Mouse (Mus musculus) limb, embryonic 11.5 days (tissue): ENCODE data around the gene Otud7a. TPM values are rescaled to one million over a fixed set of nuclear protein-coding genes. Genes with fewer than 3 reads are reported as not detected.

Source experiments
- ATAC-seq: fragments of 200-750 bp; cut with Nextera tagmentation; 2 replicates; pipeline ENCODE4 v1.8.0; 2017; ENCODE audit warnings: low read depth; ENCODE audit not compliant: insufficient number of reproducible peaks, low FRiP score, low TSS enrichment
- DNase-seq: peaks from one replicate; pipeline ENCODE4 v3.0.0-alpha.2; 2015; ENCODE audit warnings: low spot score
- H3K27ac ChIP-seq: fragments of 300-500 bp; sonication (generic); replicated peaks from 2 replicates; pipeline ENCODE4 v1.5.1; 2014; ENCODE audit warnings: low read depth, mild to moderate bottlenecking, low read length
- H3K27me3 ChIP-seq: fragments of 300-500 bp; sonication (generic); 2 replicates; pipeline ENCODE4 v1.6.1; 2014; ENCODE audit warnings: mild to moderate bottlenecking, low read length, mixed read lengths; ENCODE audit not compliant: control insufficient read depth, insufficient read depth
- H3K36me3 ChIP-seq: fragments of 300-500 bp; sonication (generic); 2 replicates; pipeline ENCODE4 v1.6.1; 2014; ENCODE audit warnings: mild to moderate bottlenecking, low read length, moderate library complexity, mixed read lengths; ENCODE audit not compliant: control insufficient read depth, insufficient read depth
- H3K4me1 ChIP-seq: fragments of 300-500 bp; sonication (generic); 2 replicates; pipeline ENCODE4 v1.6.1; 2014; ENCODE audit warnings: low read length, mixed read lengths; ENCODE audit not compliant: control insufficient read depth, insufficient read depth
- H3K4me2 ChIP-seq: fragments of 300-500 bp; sonication (generic); 2 replicates; pipeline ENCODE4 v1.6.1; 2014; ENCODE audit warnings: low read depth, mild to moderate bottlenecking, moderate library complexity; ENCODE audit not compliant: severe bottlenecking
- H3K4me3 ChIP-seq: fragments of 300-500 bp; sonication (generic); 2 replicates; pipeline ENCODE4 v1.5.1; 2014; ENCODE audit warnings: low read depth, low read length
- H3K9ac ChIP-seq: fragments of 300-500 bp; sonication (generic); 2 replicates; pipeline ENCODE4 v1.6.1; 2014; ENCODE audit warnings: mild to moderate bottlenecking, low read length
- H3K9me3 ChIP-seq: fragments of 300-500 bp; sonication (generic); 2 replicates; pipeline ENCODE4 v1.6.1; 2016; ENCODE audit warnings: low read length; ENCODE audit not compliant: control insufficient read depth
- WGBS: fragments of 180-500 bp; shearing (Covaris S2); extraction: QIAGEN DNeasy Blood & Tissue Kit; methylation state at CpG from one replicate; pipeline ENCODE4 v1.1.7; 2014; 5-methylcytosine and 5-hydroxymethylcytosine counted together
- polyA plus RNA-seq: library from polyadenylated mRNA; unstranded; fragments of >200 nt; fragmentation: Nextera tagmentation; extraction: Ambion mirVana; gene quantifications from 2 replicates; pipeline ENCODE4 v1.2.1, GENCODE M21; 2014

The Otud7a gene
- polyA plus RNA-seq, 1 experiment from 2014 or later: 0.25 TPM

- Histone ChIP-seq H3K27ac (no peak overlapping the region), H3K9ac (no peak overlapping the region), H3K9me3 (no peaks in the 10 kb centered on the region), H3K27me3 (peaks cover 74% of the 10 kb centered on the region), H3K4me1 (peaks cover 4% of the 10 kb centered on the region; the same call in 1 of the 2 replicates), H3K4me2 (peak overlapping the region; percentile 61), H3K4me3 (peak overlapping the region; percentile 30; the same call in 1 of the 2 replicates), H3K36me3 (no peaks in the 10 kb centered on the region)
- ATAC-seq: 0 out of 2 replicates have a peak, but pooled peaks have one; percentile 2
- under 1% methylated on average over 52 of the region's 85 CpGs for WGBS
- peak; percentile 50 for DNase-seq
Observed at GRCm38 (mm10) chr7:63757678-63758239, 313.2 kb downstream of the Otud7a start.

GRCm38 (mm10) chr7:63758240-63758826 is 313.8 kb downstream of the Otud7a start:
- peak overlapping the region; percentile 61 for H3K4me2 ChIP-seq
- H3K36me3 ChIP-seq: no peaks in the 10 kb centered on the region
- WGBS: under 1% methylated on average over 81 of the region's 97 CpGs
- H3K9ac ChIP-seq: no peak overlapping the region
- no peak overlapping the region for H3K27ac ChIP-seq
- DNase-seq (peak; percentile 44), ATAC-seq (0 out of 2 replicates have a peak, but pooled peaks have one; percentile 18)
- H3K4me1 ChIP-seq: peaks cover 4% of the 10 kb centered on the region; the same call in 1 of the 2 replicates
- H3K27me3 ChIP-seq: peaks cover 74% of the 10 kb centered on the region
- H3K9me3 ChIP-seq: no peaks in the 10 kb centered on the region
- H3K4me3 ChIP-seq: peak overlapping the region; percentile 30

- Histone ChIP-seq H3K36me3 (no peaks in the 10 kb centered on the region), H3K27me3 (peaks cover 65% of the 10 kb centered on the region), H3K4me1 (peaks cover 4% of the 10 kb centered on the region; the same call in 1 of the 2 replicates), H3K9ac (no peak overlapping the region), H3K27ac (no peak overlapping the region), H3K4me3 (no peak overlapping the region), H3K9me3 (no peaks in the 10 kb centered on the region), H3K4me2 (no peak overlapping the region)
- no peak for DNase-seq
- ATAC-seq: no peak
- 29% methylated on average over 5 of the region's 5 CpGs for WGBS
Observed at GRCm38 (mm10) chr7:63759606-63760005, 315.1 kb downstream of the Otud7a start.

GRCm38 (mm10) chr7:63762529-63762928 is 318.0 kb downstream of the Otud7a start:
- H3K9ac ChIP-seq: no peak overlapping the region
- H3K9me3 ChIP-seq: no peaks in the 10 kb centered on the region
- DNase-seq: no peak
- no peak overlapping the region for H3K4me2 ChIP-seq
- H3K4me3 ChIP-seq: no peak overlapping the region
- H3K36me3 ChIP-seq: no peaks in the 10 kb centered on the region
- peaks cover 4% of the 10 kb centered on the region; the same call in 1 of the 2 replicates for H3K4me1 ChIP-seq
- H3K27ac ChIP-seq: no peak overlapping the region
- H3K27me3 ChIP-seq: peaks cover 36% of the 10 kb centered on the region
- WGBS: 79% methylated on average over 3 of the region's 3 CpGs
- no peak for ATAC-seq

GRCm38 (mm10) chr7:63768398-63769029 is 324.0 kb downstream of the Otud7a start:
- H3K36me3 ChIP-seq: no peaks in the 10 kb centered on the region
- H3K4me1 ChIP-seq: no peaks in the 10 kb centered on the region
- H3K9ac ChIP-seq: no peak overlapping the region
- H3K27me3 ChIP-seq: no peaks in the 10 kb centered on the region
- no peak overlapping the region for H3K4me3 ChIP-seq
- H3K4me2 ChIP-seq: no peak overlapping the region
- no peak for ATAC-seq
- no peak for DNase-seq
- WGBS: 79% methylated on average over 5 of the region's 5 CpGs
- H3K9me3 ChIP-seq: no peaks in the 10 kb centered on the region
- H3K27ac ChIP-seq: no peak overlapping the region

GRCm38 (mm10) chr7:63773268-63773667 is 328.7 kb downstream of the Otud7a start:
- 90% methylated on average over 1 of the region's 1 CpGs for WGBS
- H3K4me3 ChIP-seq: no peak overlapping the region
- H3K36me3 ChIP-seq: no peaks in the 10 kb centered on the region
- no peak overlapping the region for H3K4me2 ChIP-seq
- DNase-seq (no peak), ATAC-seq (no peak)
- no peaks in the 10 kb centered on the region for H3K27me3 ChIP-seq
- H3K27ac ChIP-seq: no peak overlapping the region
- no peaks in the 10 kb centered on the region for H3K9me3 ChIP-seq
- H3K9ac ChIP-seq: no peak overlapping the region
- H3K4me1 ChIP-seq: no peaks in the 10 kb centered on the region

GRCm38 (mm10) chr7:63774291-63774690 is 329.7 kb downstream of the Otud7a start:
- Histone ChIP-seq H3K4me3 (no peak overlapping the region), H3K9me3 (no peaks in the 10 kb centered on the region), H3K27me3 (no peaks in the 10 kb centered on the region), H3K36me3 (no peaks in the 10 kb centered on the region), H3K4me1 (no peaks in the 10 kb centered on the region), H3K9ac (no peak overlapping the region), H3K4me2 (no peak overlapping the region), H3K27ac (no peak overlapping the region)
- ATAC-seq (no peak), DNase-seq (no peak)
- WGBS: 81% methylated on average over 1 of the region's 1 CpGs

- H3K4me1 ChIP-seq: no peaks in the 10 kb centered on the region
- no peak for ATAC-seq
- no peak for DNase-seq
- no peaks in the 10 kb centered on the region for H3K9me3 ChIP-seq
- H3K36me3 ChIP-seq: no peaks in the 10 kb centered on the region
- H3K4me2 ChIP-seq: no peak overlapping the region
- H3K27ac ChIP-seq: no peak overlapping the region
- no peak overlapping the region for H3K9ac ChIP-seq
- H3K27me3 ChIP-seq: no peaks in the 10 kb centered on the region
- 89% methylated on average over 4 of the region's 4 CpGs for WGBS
- H3K4me3 ChIP-seq: no peak overlapping the region
Observed at GRCm38 (mm10) chr7:63777328-63777727, 332.8 kb downstream of the Otud7a start.
